Mouse (Mus musculus) hindbrain, embryonic 15.5 days (tissue): ENCODE measurements around the gene Acvr1b. TPM values are rescaled to one million over a fixed set of nuclear protein-coding genes. Genes with fewer than 3 reads are reported as not detected.

ENCODE experiments used
- ATAC-seq: fragments of 200-750 bp; cut with Nextera tagmentation; 2 replicates; pipeline ENCODE4 v1.8.0; 2017; ENCODE audit warnings: low read depth, moderate number of reproducible peaks, moderate TSS enrichment; ENCODE audit not compliant: low FRiP score
- H3K27ac ChIP-seq: fragments of 300-500 bp; sonication (generic); replicated peaks from 2 replicates; pipeline ENCODE4 v1.5.1; 2015; ENCODE audit warnings: mild to moderate bottlenecking, inconsistent platforms
- H3K27me3 ChIP-seq: fragments of 300-500 bp; sonication (generic); 2 replicates; pipeline ENCODE4 v1.6.1; 2015; ENCODE audit warnings: control low read depth, inconsistent platforms
- H3K36me3 ChIP-seq: fragments of 300-500 bp; sonication (generic); 2 replicates; pipeline ENCODE4 v1.6.1; 2015; ENCODE audit warnings: control low read depth, inconsistent platforms
- H3K4me1 ChIP-seq: fragments of 300-500 bp; sonication (generic); replicated peaks from 2 replicates; pipeline ENCODE4 v1.6.1; 2015; ENCODE audit warnings: control low read depth, inconsistent platforms
- H3K4me2 ChIP-seq: fragments of 300-500 bp; sonication (generic); 2 replicates; pipeline ENCODE4 v1.6.1; 2015; ENCODE audit warnings: moderate library complexity, mild to moderate bottlenecking, inconsistent platforms
- H3K4me3 ChIP-seq: fragments of 300-500 bp; sonication (generic); 2 replicates; pipeline ENCODE4 v1.5.1; 2015; ENCODE audit warnings: mild to moderate bottlenecking, inconsistent platforms
- H3K9ac ChIP-seq: fragments of 300-500 bp; sonication (generic); 2 replicates; pipeline ENCODE4 v1.6.1; 2015; ENCODE audit warnings: inconsistent platforms
- H3K9me3 ChIP-seq: fragments of 300-500 bp; sonication (generic); 2 replicates; pipeline ENCODE4 v1.6.1; 2016; ENCODE audit warnings: control low read depth, inconsistent platforms
- WGBS: fragments of 180-500 bp; shearing (Covaris S2); methylation state at CpG from one replicate; pipeline ENCODE4 v1.1.7; 2015; 5-methylcytosine and 5-hydroxymethylcytosine counted together
- polyA plus RNA-seq: library from polyadenylated mRNA; unstranded; fragments of >200 nt; fragmentation: Nextera tagmentation; extraction: Ambion mirVana; gene quantifications from 2 replicates; pipeline ENCODE4 v1.2.1, GENCODE M21; 2015

Gene Acvr1b
- polyA plus RNA-seq, 1 experiment from 2014 or later, result 24.1 TPM

DNA sequence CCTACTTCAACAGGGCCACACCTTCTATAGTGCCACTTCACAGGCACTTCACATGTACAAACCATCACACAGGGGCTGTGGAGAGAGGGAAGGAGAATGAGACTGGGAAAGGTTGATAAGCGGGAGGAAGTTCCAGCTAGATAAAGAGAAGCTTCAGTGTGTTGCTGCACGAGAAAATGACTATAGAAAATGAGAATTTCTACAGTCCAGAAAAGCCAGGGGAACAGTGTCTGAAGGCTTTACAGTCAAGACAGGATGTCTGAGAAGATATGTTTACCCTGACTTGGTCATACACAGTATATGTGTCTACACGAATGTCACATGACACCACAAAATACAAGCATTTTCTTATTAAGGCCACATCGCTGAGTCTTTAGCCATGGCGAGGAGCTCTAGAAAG is 4.0 kb upstream of the Acvr1b start:
- ATAC-seq, result no peak
- Histone ChIP-seq H3K9ac (no peak overlapping the region), H3K4me1 (peaks cover 10% of the 10 kb centered on the region; the same call in 1 of the 2 replicates), H3K27ac (no peak overlapping the region), H3K4me2 (no peak overlapping the region), H3K36me3 (no peaks in the 10 kb centered on the region), H3K4me3 (no peak overlapping the region), H3K27me3 (no peaks in the 10 kb centered on the region), H3K9me3 (no peaks in the 10 kb centered on the region)
- 95% methylated on average over 5 of the region's 5 CpGs for WGBS

DNA sequence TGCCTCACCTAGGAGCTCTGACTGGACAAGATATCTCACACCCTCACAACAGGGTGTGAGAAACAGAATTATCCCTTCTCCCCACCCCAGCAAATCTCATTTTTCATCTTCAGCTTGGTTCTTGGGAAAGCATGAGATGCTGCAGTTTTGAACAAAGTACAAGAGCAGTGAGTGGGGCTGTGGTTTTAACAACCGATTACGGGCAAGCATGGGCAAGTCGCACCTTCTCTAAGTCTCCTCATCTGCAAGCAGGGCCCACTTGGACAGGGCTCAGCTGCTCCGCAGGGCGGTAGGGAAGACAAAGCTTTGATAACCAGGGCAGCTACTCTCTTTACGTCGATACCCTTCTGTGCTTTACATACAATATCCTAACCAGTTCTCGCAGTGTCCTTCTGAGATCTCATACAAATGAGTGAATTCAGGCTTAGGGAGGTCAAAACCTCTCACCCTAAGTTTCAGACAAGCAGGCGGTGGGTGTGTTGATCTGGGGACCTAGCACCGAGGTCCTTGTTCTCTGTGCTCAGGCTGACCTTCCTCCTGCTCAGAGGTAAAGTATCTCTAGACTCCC is 3.4 kb upstream of the Acvr1b start:
- Histone ChIP-seq H3K27ac (no peak overlapping the region), H3K4me1 (peaks cover 15% of the 10 kb centered on the region), H3K9me3 (no peaks in the 10 kb centered on the region), H3K4me2 (no peak overlapping the region), H3K27me3 (no peaks in the 10 kb centered on the region), H3K9ac (no peak overlapping the region), H3K36me3 (no peaks in the 10 kb centered on the region), H3K4me3 (no peak overlapping the region)
- no peak for ATAC-seq
- WGBS, result 79% methylated on average over 10 of the region's 10 CpGs

DNA sequence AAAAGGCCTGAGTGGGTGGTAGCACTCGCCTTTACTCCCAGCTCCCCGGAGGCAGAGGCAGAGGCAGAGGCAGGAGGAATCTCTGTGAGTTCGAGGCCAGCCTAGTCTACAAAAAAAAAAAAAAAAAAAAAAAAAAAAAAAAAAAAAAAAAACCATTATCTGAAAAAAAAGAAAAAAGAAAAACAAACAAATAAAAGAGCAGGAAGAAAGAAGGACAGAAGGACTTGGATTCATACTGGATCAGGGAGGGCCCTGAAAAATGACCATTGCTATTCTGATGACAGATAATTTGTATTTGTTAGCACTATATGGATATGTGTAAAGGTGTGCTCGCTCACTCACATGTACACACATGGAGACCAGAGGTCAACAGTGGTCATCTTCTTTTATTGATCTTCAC is 2.6 kb upstream of the Acvr1b start:
- 82% methylated on average over 4 of the region's 4 CpGs for WGBS
- ATAC-seq, result no peak

DNA sequence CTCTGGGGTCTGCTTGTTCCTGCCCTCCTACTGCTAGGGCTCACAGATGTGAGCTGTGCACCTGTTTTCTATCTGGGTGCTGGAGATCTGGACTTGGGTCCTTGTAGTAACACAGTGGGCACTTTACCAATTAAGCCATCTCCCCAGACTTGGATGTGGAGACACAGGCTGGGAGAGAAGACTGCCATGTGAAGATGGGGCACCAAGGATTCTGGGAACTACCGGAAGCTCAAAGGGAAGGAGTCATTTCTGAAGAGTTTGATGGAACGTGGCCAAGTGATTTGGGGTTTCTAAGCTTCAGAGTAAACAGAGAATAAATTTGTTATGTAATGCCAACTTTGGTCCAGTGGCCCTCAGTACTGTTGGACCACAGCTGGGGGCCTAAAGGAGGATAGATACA is 1.9 kb upstream of the Acvr1b start:
- H3K27ac ChIP-seq, result no peak overlapping the region
- no peaks in the 10 kb centered on the region for H3K36me3 ChIP-seq
- H3K9me3 ChIP-seq, result no peaks in the 10 kb centered on the region
- H3K9ac ChIP-seq, result no peak overlapping the region
- WGBS, result 95% methylated on average over 2 of the region's 2 CpGs
- no peak overlapping the region for H3K4me3 ChIP-seq
- H3K4me2 ChIP-seq, result no peak overlapping the region
- H3K27me3 ChIP-seq, result no peaks in the 10 kb centered on the region
- no peak for ATAC-seq
- peaks cover 29% of the 10 kb centered on the region for H3K4me1 ChIP-seq

More for the DNA sequence above, 2.6 kb upstream of the Acvr1b start:
- H3K27me3 ChIP-seq, result no peaks in the 10 kb centered on the region
- H3K4me1 ChIP-seq, result peaks cover 22% of the 10 kb centered on the region
- no peaks in the 10 kb centered on the region for H3K36me3 ChIP-seq
- H3K4me3 ChIP-seq, result no peak overlapping the region
- H3K9ac ChIP-seq, result no peak overlapping the region
- no peak overlapping the region for H3K27ac ChIP-seq
- no peaks in the 10 kb centered on the region for H3K9me3 ChIP-seq
- H3K4me2 ChIP-seq, result no peak overlapping the region

DNA sequence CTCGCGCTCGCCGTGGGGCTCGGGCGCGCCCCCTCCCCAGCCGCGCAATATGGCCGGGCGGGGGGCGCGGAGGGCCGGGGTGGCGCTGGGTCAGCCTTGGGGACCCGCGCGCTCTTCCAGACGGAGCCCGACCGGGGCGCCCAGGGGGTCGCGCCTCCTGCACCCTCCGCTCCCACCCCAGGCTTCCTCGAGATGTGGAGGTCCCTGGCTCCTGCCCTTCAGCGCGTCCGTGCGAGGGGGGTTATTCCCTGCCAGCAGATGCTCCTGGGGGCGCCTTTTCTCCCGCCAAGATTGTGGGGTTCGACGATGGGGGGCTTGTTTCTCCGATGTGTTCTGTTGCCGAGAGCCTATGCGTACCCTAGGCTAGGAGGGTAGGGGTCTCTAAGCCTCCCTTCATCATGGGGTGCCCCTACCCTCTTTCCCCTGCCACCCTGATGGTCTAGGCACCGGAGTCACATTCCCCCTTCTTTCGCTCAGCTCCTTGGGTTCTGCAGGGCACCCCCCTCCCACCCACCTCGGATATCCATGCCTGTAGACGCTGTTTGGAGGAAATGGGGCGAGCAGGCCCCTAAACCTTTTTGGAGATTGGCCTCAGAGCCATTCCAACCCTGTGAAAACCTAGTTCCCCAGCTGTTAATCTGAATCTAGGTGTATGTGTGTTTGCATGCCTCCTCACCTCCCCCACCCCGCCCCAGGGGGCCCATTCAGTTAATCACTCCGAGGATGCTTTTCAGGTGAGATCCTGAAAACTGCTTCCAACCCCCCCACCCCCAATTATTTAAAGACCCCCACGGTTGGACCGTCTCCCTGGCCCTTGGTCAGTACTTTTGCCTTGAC is 645 bp downstream of the Acvr1b start:
- Histone ChIP-seq H3K9ac (peak overlapping the region; percentile 82), H3K9me3 (no peaks in the 10 kb centered on the region), H3K27me3 (no peaks in the 10 kb centered on the region), H3K27ac (peak overlapping the region; percentile 92), H3K36me3 (no peaks in the 10 kb centered on the region), H3K4me3 (peak overlapping the region; percentile 66), H3K4me1 (peaks cover 53% of the 10 kb centered on the region), H3K4me2 (peak overlapping the region; percentile 87)
- ATAC-seq, result peak; percentile 70
- WGBS, result under 1% methylated on average over 27 of the region's 46 CpGs

DNA sequence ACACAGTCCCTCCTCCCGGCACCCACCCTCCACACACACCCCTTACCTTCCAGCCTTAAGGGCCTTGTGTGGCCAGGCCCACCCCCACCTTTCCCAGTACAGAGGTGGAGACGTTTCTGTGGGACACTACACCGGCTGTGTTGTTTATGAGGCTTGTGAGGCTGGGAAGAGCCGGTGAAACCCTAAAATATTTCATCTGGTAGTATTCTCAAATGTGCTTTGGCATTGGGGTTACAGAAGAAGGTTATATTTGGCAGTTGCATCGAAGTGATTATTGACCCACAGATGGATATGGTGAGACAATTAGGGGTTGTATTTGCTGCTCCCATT is 1.2 kb downstream of the Acvr1b start:
- H3K4me3 ChIP-seq, result peak overlapping the region; percentile 66
- H3K27me3 ChIP-seq, result no peaks in the 10 kb centered on the region
- H3K9me3 ChIP-seq, result no peaks in the 10 kb centered on the region
- ATAC-seq, result no peak
- WGBS, result 4% methylated on average over 5 of the region's 5 CpGs
- peak overlapping the region; percentile 92 for H3K27ac ChIP-seq
- H3K4me1 ChIP-seq, result peaks cover 57% of the 10 kb centered on the region
- H3K9ac ChIP-seq, result peak overlapping the region; percentile 82
- no peaks in the 10 kb centered on the region for H3K36me3 ChIP-seq
- H3K4me2 ChIP-seq, result peak overlapping the region; percentile 87

DNA sequence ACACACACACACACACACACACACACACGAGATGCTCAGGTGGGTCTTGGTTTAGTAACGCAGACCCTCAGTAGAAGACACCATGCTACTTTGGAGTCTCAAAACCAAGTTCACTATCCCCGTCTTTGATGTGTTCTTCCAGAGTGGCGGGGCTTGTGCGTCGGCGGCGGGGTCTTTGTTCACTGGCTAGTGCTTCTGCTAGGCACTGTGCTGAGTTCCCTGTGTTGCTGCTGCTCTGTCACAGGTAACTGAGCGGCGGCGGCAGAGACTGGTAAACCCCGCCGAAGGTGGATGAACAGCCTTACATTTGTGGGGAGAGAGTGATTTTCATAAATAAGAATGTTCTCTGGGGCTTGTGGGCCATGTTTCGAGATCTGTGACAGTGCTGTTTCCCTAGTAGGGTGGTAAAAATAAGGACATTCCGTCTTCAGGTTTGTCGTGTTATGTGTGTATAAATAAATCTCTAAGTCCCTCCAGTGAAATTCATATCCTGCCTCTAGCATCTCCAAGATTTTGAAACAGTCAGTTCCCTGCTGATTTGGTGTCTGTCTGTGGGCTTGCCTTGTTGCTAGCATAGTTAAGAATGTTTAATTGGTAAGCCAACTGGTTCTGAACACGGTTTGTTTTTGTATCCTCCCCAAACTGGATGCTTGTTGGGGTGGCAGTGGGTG is 1.9 kb downstream of the Acvr1b start:
- 15% methylated on average over 17 of the region's 17 CpGs for WGBS

DNA sequence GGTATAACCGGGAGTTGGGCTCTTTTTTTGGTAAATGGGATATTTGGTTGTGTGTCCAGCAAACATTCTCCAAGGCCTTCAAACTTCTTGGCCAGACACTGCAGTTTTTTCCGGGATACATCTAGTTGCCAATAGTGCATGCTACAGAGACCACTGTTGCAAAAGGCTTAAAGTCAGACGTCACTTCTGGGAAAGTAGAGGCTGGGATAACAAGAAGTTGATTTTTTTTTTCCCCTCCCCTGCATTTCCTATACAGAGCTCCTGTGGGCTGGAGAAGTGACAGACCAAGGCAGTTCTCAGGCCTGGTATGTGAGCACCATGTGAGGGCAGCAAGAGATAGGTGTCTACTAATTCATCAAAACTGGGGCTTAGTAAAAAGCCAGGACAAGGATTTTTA is 2.4 kb downstream of the Acvr1b start:
- no peak overlapping the region for H3K27ac ChIP-seq
- no peak overlapping the region for H3K9ac ChIP-seq
- WGBS, result 44% methylated on average over 3 of the region's 3 CpGs
- no peaks in the 10 kb centered on the region for H3K9me3 ChIP-seq
- ATAC-seq, result no peak
- H3K36me3 ChIP-seq, result no peaks in the 10 kb centered on the region
- no peaks in the 10 kb centered on the region for H3K27me3 ChIP-seq
- peak overlapping the region; percentile 66 for H3K4me3 ChIP-seq
- peaks cover 68% of the 10 kb centered on the region for H3K4me1 ChIP-seq
- peak overlapping the region; percentile 87 for H3K4me2 ChIP-seq

More for the DNA sequence above, 1.9 kb downstream of the Acvr1b start:
- Histone ChIP-seq H3K9me3 (no peaks in the 10 kb centered on the region), H3K27me3 (no peaks in the 10 kb centered on the region), H3K4me1 (peaks cover 63% of the 10 kb centered on the region), H3K36me3 (no peaks in the 10 kb centered on the region), H3K4me3 (peak overlapping the region; percentile 66), H3K27ac (peak overlapping the region; percentile 92), H3K9ac (peak overlapping the region; percentile 82), H3K4me2 (peak overlapping the region; percentile 87)
- ATAC-seq, result no peak

DNA sequence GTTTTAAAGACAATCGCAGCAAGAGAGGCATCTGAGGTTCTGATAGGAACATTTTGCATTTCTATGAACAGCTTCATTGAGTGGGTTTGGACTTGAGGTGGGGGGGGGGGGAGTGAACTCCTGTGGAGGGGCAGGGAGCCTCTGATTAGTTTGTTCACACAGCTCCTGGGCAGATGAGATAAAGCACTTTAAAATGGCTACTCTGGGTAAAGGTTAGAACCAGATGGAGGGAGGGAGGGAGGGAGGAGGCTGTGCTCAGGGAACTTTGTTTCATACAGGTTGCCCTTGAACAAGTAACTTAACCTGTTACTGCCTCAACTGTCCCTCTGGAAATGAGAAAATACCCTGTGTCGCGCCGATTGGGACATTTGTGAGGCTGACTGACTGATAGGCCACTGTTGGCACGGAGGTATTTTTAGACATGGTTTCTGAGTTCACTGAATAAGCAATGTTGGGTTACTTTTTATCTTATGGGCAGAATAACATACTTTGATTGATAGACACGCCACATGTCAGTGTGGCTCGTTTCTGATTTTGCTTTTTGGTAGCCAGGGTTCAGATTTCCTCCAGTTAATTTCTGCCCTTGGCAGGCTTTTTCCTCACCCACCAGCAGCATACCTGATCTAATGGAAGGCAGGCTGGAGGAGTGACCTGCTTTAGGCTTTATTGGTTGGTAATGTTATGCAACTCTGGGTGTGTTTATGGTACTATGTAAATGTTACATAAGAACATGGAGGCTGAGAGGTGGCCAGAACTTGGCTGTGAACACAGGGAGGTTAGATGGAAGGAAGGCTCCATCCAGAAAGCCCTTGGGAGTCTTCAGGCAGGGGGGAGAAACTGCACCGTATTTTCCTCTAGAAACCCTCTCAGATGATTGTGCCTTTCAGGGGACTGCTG is 3.2 kb downstream of the Acvr1b start:
- Histone ChIP-seq H3K9me3 (no peaks in the 10 kb centered on the region), H3K4me2 (peak overlapping the region; percentile 87), H3K27ac (no peak overlapping the region), H3K4me1 (peaks cover 73% of the 10 kb centered on the region), H3K4me3 (0 out of 2 replicates have a peak overlapping the region, but pooled peaks have one; percentile 66), H3K36me3 (no peaks in the 10 kb centered on the region), H3K9ac (no peak overlapping the region), H3K27me3 (no peaks in the 10 kb centered on the region)
- no peak for ATAC-seq
- 66% methylated on average over 8 of the region's 8 CpGs for WGBS

DNA sequence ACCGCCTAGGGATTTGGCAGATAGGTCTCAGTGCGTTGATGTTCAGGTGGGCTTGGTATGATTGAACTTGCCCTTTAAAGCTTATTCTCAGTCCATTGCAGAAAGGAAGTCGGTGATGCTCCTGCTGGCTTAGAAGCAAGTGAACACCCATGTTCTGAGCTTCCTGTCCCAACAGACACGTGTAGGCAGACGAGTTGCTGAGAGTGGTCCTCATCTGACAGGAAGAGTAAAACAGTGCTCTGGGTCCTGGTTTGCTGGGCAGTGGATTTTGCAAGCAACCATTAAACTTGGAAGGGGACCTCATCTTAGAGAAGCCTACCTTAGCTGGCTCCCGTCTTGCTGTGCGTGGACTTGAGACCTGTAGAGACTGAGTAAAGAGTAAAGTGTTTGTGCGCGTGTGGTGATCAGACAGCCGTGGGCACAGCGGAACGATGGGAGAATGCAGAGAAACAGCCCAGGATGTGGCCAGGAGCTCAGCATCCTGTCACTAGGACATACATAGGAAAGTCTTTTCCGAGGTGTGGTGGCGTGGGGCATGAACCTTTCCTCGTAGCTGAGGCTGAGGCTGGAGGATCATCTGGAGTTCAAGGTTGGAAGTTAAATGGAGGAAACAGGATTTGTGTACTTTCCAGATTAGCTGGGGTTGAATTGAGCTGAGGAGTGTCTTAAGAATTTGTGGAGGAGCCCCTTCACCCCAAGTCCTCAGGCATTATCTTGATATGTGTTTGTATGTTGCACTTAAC is 6.7 kb downstream of the Acvr1b start:
- ATAC-seq, result no peak
- Histone ChIP-seq H3K9ac (no peak overlapping the region), H3K4me2 (no peak overlapping the region), H3K27me3 (no peaks in the 10 kb centered on the region), H3K4me3 (no peak overlapping the region), H3K9me3 (no peaks in the 10 kb centered on the region), H3K27ac (no peak overlapping the region), H3K4me1 (peaks cover 68% of the 10 kb centered on the region), H3K36me3 (no peaks in the 10 kb centered on the region)
- WGBS, result 77% methylated on average over 15 of the region's 15 CpGs

DNA sequence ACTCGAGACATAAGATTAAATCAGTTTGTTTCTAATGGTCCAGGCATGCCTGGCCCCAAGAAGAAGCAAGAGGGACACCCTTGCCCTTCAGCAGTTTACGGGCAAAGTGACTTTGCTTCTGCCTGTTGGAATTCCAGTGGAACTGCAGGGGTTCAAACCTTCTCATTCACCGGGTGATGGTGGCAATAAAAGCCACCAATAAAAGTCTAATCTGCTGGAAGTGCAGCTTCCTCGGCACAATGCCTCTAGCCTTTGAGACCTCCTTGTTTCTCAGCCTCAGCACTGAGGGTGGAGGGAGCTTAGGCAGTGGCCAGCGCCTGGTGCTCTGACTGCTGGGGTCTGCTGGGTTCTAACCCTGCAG is 7.2 kb downstream of the Acvr1b start:
- no peaks in the 10 kb centered on the region for H3K9me3 ChIP-seq
- no peak overlapping the region for H3K4me2 ChIP-seq
- no peaks in the 10 kb centered on the region for H3K27me3 ChIP-seq
- WGBS, result 24% methylated on average over 5 of the region's 5 CpGs
- no peak overlapping the region for H3K9ac ChIP-seq
- H3K27ac ChIP-seq, result no peak overlapping the region
- H3K4me3 ChIP-seq, result no peak overlapping the region
- no peaks in the 10 kb centered on the region for H3K36me3 ChIP-seq
- ATAC-seq, result no peak
- peaks cover 63% of the 10 kb centered on the region for H3K4me1 ChIP-seq
